Mouse (Mus musculus) midbrain, embryonic 11.5 days (tissue): ENCODE measurements around the gene Grk3. TPM values are rescaled to one million over a fixed set of nuclear protein-coding genes. Genes with fewer than 3 reads are reported as not detected.
A peak's percentile ranks its signal among the peaks of the same experiment; 100 is the strongest.

Experiments used
- ATAC-seq: fragments of 200-750 bp; cut with Nextera tagmentation; 2 replicates; pipeline ENCODE4 v1.8.0; 2017; ENCODE audit warnings: moderate TSS enrichment, moderate library complexity; ENCODE audit not compliant: low FRiP score
- DNase-seq: peaks from one replicate; pipeline ENCODE4 v3.0.0; 2015; ENCODE audit warnings: low spot score; ENCODE audit errors: missing footprints
- H3K27ac ChIP-seq: fragments of 300-500 bp; sonication (generic); 2 replicates; pipeline ENCODE4 v1.5.1; 2014; ENCODE audit warnings: low read depth, low read length
- H3K27me3 ChIP-seq: fragments of 300-500 bp; sonication (generic); 2 replicates; pipeline ENCODE4 v1.6.1; 2014; ENCODE audit warnings: mild to moderate bottlenecking, low read length, moderate library complexity, mixed read lengths; ENCODE audit not compliant: control insufficient read depth, insufficient read depth
- H3K36me3 ChIP-seq: fragments of 300-500 bp; sonication (generic); 2 replicates; pipeline ENCODE4 v1.6.1; 2014; ENCODE audit warnings: mild to moderate bottlenecking, low read length, moderate library complexity, mixed read lengths; ENCODE audit not compliant: control insufficient read depth, insufficient read depth
- H3K4me1 ChIP-seq: fragments of 300-500 bp; sonication (generic); 2 replicates; pipeline ENCODE4 v1.6.1; 2014; ENCODE audit warnings: low read length; ENCODE audit not compliant: control insufficient read depth, insufficient read depth
- H3K4me2 ChIP-seq: fragments of 300-500 bp; sonication (generic); 2 replicates; pipeline ENCODE4 v1.6.1; 2014; ENCODE audit warnings: mild to moderate bottlenecking, moderate library complexity
- H3K4me3 ChIP-seq: fragments of 300-500 bp; sonication (generic); 2 replicates; pipeline ENCODE4 v1.5.1; 2014; ENCODE audit warnings: low read depth, low read length
- H3K9ac ChIP-seq: fragments of 300-500 bp; sonication (generic); 2 replicates; pipeline ENCODE4 v1.6.1; 2014; ENCODE audit warnings: low read length
- H3K9me3 ChIP-seq: fragments of 300-500 bp; sonication (generic); 2 replicates; pipeline ENCODE4 v1.6.1; 2016; ENCODE audit warnings: low read length; ENCODE audit not compliant: control insufficient read depth
- WGBS: fragments of 180-500 bp; shearing (Covaris S2); extraction: QIAGEN DNeasy Blood & Tissue Kit; methylation state at CpG from one replicate; pipeline ENCODE4 v1.1.7; 2014; 5-methylcytosine and 5-hydroxymethylcytosine counted together
- polyA plus RNA-seq: library from polyadenylated mRNA; unstranded; fragments of >200 nt; fragmentation: Nextera tagmentation; extraction: Ambion mirVana; gene quantifications from 2 replicates; pipeline ENCODE4 v1.2.1, GENCODE M21; 2014

Gene Grk3
- polyA plus RNA-seq, 1 experiment from 2014 or later: 4.6 TPM

DNA sequence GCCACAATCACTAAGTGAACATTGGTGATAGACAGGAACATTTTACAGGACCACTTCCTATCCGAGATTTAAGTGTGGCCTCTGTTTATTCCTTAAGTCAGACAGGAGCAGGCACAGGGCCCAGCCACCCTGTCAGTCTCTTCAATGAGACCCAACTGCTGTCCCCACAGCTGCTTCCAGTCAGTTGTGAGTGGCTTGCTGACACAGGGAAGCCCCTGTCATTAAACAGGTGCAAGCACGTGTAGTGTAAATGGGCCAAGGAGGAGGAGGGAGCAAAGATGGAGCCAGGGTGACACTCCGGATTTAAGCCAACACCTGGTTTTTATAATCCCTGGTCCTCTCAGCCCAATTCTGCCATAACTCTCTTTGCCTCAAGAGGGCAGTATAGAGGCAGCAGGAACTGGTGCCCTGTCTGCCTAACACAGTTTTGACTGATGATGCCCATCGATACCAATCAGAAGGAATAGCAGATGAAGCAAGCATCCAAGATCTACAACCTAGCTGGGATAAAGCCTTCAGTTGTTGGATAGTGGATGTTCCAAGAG, 138.7 kb downstream of the Grk3 start:
- ATAC-seq (no peak), DNase-seq (peak; percentile 92)
- Histone ChIP-seq H3K9me3 (no peaks in the 10 kb centered on the region), H3K27ac (no peak overlapping the region), H3K9ac (no peak overlapping the region), H3K36me3 (no peaks in the 10 kb centered on the region), H3K4me3 (no peak overlapping the region), H3K27me3 (no peaks in the 10 kb centered on the region), H3K4me1 (peaks cover 4% of the 10 kb centered on the region; the same call in 1 of the 2 replicates), H3K4me2 (no peak overlapping the region)
- WGBS: 42% methylated on average over 4 of the region's 4 CpGs

DNA sequence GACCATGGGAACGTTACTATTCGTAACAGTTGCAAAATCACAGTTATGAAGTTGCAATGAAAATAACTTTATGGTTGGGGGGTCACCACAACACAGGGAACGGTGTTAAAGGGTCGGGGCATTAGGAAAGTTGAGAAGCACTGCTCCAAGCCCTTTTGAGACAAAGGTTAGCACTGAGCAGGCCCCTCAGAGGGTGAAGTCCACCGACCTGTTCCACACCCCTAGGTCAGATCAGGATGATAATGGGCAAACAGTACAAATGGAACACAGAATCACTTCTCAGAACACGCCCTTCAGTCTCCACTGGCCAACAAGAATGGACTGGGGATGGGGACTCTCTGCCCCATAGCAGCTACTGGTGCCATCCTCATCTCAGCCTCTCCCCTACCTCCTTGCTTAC, 142.6 kb downstream of the Grk3 start:
- H3K4me3 ChIP-seq: no peak overlapping the region
- no peaks in the 10 kb centered on the region for H3K9me3 ChIP-seq
- WGBS: 78% methylated on average over 6 of the region's 6 CpGs
- peaks cover 3% of the 10 kb centered on the region; the same call in 1 of the 2 replicates for H3K4me1 ChIP-seq
- ATAC-seq: no peak
- H3K27ac ChIP-seq: no peak overlapping the region
- no peak overlapping the region for H3K4me2 ChIP-seq
- no peak overlapping the region for H3K9ac ChIP-seq
- H3K36me3 ChIP-seq: no peaks in the 10 kb centered on the region
- peaks cover 2% of the 10 kb centered on the region; the same call in 1 of the 2 replicates for H3K27me3 ChIP-seq
- no peak for DNase-seq

DNA sequence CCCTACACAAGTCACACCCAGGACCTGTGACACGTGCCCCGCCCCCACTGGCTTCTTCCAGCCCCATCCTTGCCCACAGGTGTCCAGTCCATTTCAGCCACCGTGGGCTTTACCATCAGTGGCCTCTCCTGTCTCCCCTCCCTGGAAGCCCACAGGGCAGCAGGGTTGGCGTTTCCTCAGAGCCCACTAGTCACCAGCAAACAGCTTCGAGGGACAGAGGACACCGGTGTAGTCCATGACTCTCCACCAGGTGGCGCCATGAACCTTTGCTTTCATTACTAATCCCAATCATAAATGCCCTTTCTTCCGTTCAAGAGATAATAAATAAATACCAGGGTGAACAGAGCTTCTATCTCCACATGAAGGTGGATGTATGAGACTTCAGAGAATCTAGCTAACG, 144.9 kb downstream of the Grk3 start:
- no peaks in the 10 kb centered on the region for H3K4me1 ChIP-seq
- H3K9me3 ChIP-seq: no peaks in the 10 kb centered on the region
- H3K4me2 ChIP-seq: no peak overlapping the region
- ATAC-seq (peak; percentile 40; the same call in 1 of the 2 replicates), DNase-seq (peak; percentile 98)
- no peaks in the 10 kb centered on the region for H3K36me3 ChIP-seq
- no peak overlapping the region for H3K27ac ChIP-seq
- peaks cover 2% of the 10 kb centered on the region; the same call in 1 of the 2 replicates for H3K27me3 ChIP-seq
- 22% methylated on average over 9 of the region's 9 CpGs for WGBS
- no peak overlapping the region for H3K4me3 ChIP-seq
- H3K9ac ChIP-seq: no peak overlapping the region

DNA sequence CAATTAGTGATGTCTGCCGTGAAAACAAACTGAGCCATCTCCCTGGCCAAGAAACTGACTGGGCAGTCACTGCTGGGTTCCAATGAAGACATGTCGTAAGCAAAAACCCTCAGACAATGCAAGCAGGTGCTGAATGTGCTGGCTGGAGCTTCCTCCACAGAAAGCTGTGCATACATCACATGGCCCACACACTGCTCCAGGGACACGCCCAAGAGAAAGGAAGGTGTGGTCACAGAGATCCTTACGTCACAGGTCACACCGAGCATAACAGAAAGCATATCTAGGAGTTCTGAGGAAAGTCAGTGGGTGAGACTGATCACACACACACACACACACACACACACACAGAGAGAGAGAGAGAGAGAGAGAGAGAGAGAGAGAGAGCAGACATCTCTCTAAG, 147.0 kb downstream of the Grk3 start:
- 88% methylated on average over 5 of the region's 5 CpGs for WGBS

DNA sequence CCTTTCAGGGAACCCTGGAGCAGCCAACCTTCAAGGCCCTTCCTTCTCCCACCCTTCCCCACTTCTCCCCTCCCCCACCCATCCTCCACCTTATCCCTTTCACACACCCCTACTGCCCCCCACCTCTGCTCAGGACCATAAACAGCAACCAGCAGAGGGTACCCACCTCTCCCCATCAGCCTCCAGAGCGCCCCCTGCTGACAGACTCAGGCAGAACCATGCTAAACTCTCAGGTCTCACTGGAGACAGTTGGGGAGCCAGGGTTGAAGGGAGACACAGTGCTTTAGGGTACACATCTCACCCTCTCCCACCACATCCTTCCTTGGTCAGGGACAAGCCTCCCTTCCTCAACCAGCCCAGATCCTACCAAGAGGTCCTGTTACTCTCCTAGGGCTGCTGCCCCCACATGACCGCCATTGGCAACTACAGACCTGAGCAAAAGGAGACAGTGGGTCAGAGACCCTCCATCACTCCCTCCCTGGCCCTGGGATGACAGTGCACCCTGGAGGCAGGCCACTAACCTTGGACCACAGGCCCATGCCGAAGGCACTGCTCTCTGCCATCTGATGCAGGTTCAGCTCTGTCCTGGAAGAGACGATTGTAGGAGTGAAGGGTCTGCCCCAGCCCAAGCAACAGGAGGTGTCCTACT, 150.7 kb downstream of the Grk3 start:
- H3K9ac ChIP-seq: no peak overlapping the region
- no peak overlapping the region for H3K4me2 ChIP-seq
- H3K36me3 ChIP-seq: no peaks in the 10 kb centered on the region
- no peaks in the 10 kb centered on the region for H3K9me3 ChIP-seq
- no peak overlapping the region for H3K4me3 ChIP-seq
- H3K27me3 ChIP-seq: peaks cover 2% of the 10 kb centered on the region; the same call in 1 of the 2 replicates
- WGBS: 43% methylated on average over 4 of the region's 4 CpGs
- DNase-seq: peak; percentile 92
- no peaks in the 10 kb centered on the region for H3K4me1 ChIP-seq
- peak; percentile 27; the same call in 1 of the 2 replicates for ATAC-seq
- no peak overlapping the region for H3K27ac ChIP-seq

More for the DNA sequence above, 147.0 kb downstream of the Grk3 start:
- Histone ChIP-seq H3K9ac (no peak overlapping the region), H3K4me1 (no peaks in the 10 kb centered on the region), H3K36me3 (no peaks in the 10 kb centered on the region), H3K4me2 (no peak overlapping the region), H3K27ac (no peak overlapping the region), H3K27me3 (peaks cover 2% of the 10 kb centered on the region; the same call in 1 of the 2 replicates), H3K9me3 (no peaks in the 10 kb centered on the region), H3K4me3 (no peak overlapping the region)
- DNase-seq (no peak), ATAC-seq (no peak)

Other genes with a start within 250 kb of the Grk3 start
- 0.41 and 0.48 TPM in 2 replicates for gene Myo18b, start 119.4 kb downstream of the Grk3 start, polyA plus RNA-seq
- not detected in 2 replicates for gene Crybb2, start 54.3 kb upstream of the Grk3 start, polyA plus RNA-seq
- 0.18 TPM in 1 of 2 replicates, not detected in the other for gene Crybb3, start 65.8 kb upstream of the Grk3 start, polyA plus RNA-seq
- 0.98 and 1.2 TPM in 2 replicates for gene 2900026A02Rik, start 205.4 kb upstream of the Grk3 start, polyA plus RNA-seq
- gene Tmem211, start 211.1 kb upstream of the Grk3 start, polyA plus RNA-seq: 0.16 TPM in 1 of 2 replicates, not detected in the other